Mouse (Mus musculus) midbrain, embryonic 14.5 days (tissue): ENCODE measurements around the gene Dusp21. TPM values are rescaled to one million over a fixed set of nuclear protein-coding genes. Genes with fewer than 3 reads are reported as not detected.

Experiments
- ATAC-seq: fragments of 200-750 bp; cut with Nextera tagmentation; 2 replicates; pipeline ENCODE4 v1.8.0; 2017; ENCODE audit warnings: moderate number of reproducible peaks, moderate library complexity; ENCODE audit not compliant: low FRiP score, low TSS enrichment
- DNase-seq: peaks from one replicate; pipeline ENCODE4 v3.0.0-alpha.2; 2015
- H3K27ac ChIP-seq: fragments of 300-500 bp; sonication (generic); replicated peaks from 2 replicates; pipeline ENCODE4 v1.5.1; 2014; ENCODE audit warnings: mild to moderate bottlenecking, low read depth, low read length, moderate library complexity
- H3K27me3 ChIP-seq: fragments of 300-500 bp; sonication (generic); 2 replicates; pipeline ENCODE4 v1.6.1; 2014; ENCODE audit warnings: low read length, control low read depth, mixed read lengths; ENCODE audit not compliant: control insufficient read depth, insufficient read depth
- H3K36me3 ChIP-seq: fragments of 300-500 bp; sonication (generic); 2 replicates; pipeline ENCODE4 v1.6.1; 2014; ENCODE audit warnings: low read length, control low read depth; ENCODE audit not compliant: control insufficient read depth, insufficient read depth
- H3K4me1 ChIP-seq: fragments of 300-500 bp; sonication (generic); 2 replicates; pipeline ENCODE4 v1.6.1; 2014; ENCODE audit warnings: mild to moderate bottlenecking, antibody characterized with exemption, low read length, control low read depth; ENCODE audit not compliant: control insufficient read depth, insufficient read depth
- H3K4me2 ChIP-seq: fragments of 300-500 bp; sonication (generic); 2 replicates; pipeline ENCODE4 v1.6.1; 2014; ENCODE audit warnings: mild to moderate bottlenecking, low read length, moderate library complexity
- H3K4me3 ChIP-seq: fragments of 300-500 bp; sonication (generic); replicated peaks from 2 replicates; pipeline ENCODE4 v1.5.1; 2014; ENCODE audit warnings: low read depth, low read length
- H3K9ac ChIP-seq: fragments of 300-500 bp; sonication (generic); replicated peaks from 2 replicates; pipeline ENCODE4 v1.6.1; 2014; ENCODE audit warnings: mild to moderate bottlenecking, low read length, moderate library complexity
- H3K9me3 ChIP-seq: fragments of 300-500 bp; sonication (generic); 2 replicates; pipeline ENCODE4 v1.6.1; 2016; ENCODE audit warnings: low read length, control low read depth, mixed read lengths; ENCODE audit not compliant: control insufficient read depth
- WGBS: fragments of 180-500 bp; shearing (Covaris S2); extraction: QIAGEN DNeasy Blood & Tissue Kit; methylation state at CpG from one replicate; pipeline ENCODE4 v1.1.7; 2014; 5-methylcytosine and 5-hydroxymethylcytosine counted together
- polyA plus RNA-seq: library from polyadenylated mRNA; unstranded; fragments of >200 nt; fragmentation: Nextera tagmentation; extraction: Ambion mirVana; gene quantifications from 2 replicates; pipeline ENCODE4 v1.2.1, GENCODE M21; 2014

The Dusp21 gene
- polyA plus RNA-seq: not detected in 2 replicates

DNA sequence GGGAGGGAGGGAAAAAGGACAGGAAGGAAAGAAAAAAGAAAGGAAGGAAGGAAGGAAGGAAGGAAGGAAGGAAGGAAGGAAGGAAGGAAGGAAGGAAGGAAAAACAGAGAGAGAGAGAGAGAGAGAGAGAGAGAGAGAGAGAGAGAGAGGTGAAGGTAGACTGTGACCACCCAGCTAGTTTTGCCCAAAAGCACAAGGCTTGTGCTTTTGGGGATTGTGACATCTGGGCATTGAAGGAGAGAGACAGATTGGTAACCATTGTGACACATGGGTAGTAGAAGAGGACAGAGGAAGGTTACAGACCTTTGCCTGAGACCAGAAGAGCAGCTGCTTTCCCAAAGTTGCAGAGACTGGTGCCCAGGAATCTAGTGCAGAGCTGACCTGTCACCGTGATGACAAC is at the start of gene Dusp21:
Gene Dusp21, plus strand, starts transcription at position 301 of the 400 bp plus-strand sequence.
- no peak within 1 kb of the TSS for H3K4me3 ChIP-seq
- 100% methylated on average over 1 of the region's 1 CpGs for WGBS
- ATAC-seq (no peak), DNase-seq (no peak)
- H3K4me2 ChIP-seq: no peak within 1 kb of the TSS
- H3K27me3 ChIP-seq: no peaks in the 10 kb centered on the region
- no peak within 1 kb of the TSS for H3K27ac ChIP-seq
- H3K4me1 ChIP-seq: no peaks in the 10 kb centered on the region
- H3K9ac ChIP-seq: no peak within 1 kb of the TSS
- H3K36me3 ChIP-seq: no peaks in the 10 kb centered on the region
- no peaks in the 10 kb centered on the region for H3K9me3 ChIP-seq

DNA sequence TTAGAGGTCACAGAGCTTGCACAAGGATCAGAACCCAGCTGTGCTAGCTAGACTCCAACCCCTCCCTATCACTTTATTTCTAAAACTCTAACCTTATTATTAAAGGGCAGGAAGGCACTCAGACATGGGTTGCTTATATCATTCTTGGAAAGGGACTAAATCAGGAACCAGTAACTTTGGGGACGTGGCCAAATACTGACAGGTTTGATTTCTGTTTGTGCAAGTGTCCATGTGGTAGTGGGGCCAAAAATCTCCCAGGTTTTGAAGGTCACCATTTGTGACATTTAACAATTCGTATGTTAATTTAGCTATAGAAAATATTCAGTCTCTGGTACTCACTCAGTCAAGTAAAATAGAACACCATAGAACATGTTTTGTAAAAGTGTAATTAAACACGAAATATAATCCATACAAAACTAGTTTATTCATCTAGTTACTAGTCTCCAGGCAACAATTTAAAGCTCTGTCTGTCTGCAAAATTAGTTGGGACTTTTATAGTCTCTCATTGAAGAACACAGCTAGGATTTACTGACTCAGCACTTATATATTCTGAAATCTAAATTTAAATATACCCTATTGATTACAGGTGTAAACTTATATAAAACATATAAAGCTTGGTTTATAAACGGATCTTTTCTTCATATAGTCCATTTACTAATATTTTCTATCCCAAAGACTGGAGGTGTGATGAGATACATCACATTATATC is 15.2 kb downstream of the Dusp21 start:
- Histone ChIP-seq H3K36me3 (no peaks in the 10 kb centered on the region), H3K4me3 (peak overlapping the region; percentile 74; the same call in 1 of the 2 replicates), H3K4me2 (peak overlapping the region; percentile 58), H3K9me3 (no peaks in the 10 kb centered on the region), H3K27ac (peak overlapping the region; percentile 95), H3K27me3 (no peaks in the 10 kb centered on the region), H3K4me1 (no peaks in the 10 kb centered on the region), H3K9ac (no peak overlapping the region)
- 49% methylated on average over 4 of the region's 4 CpGs for WGBS
- DNase-seq (no peak), ATAC-seq (no peak)

DNA sequence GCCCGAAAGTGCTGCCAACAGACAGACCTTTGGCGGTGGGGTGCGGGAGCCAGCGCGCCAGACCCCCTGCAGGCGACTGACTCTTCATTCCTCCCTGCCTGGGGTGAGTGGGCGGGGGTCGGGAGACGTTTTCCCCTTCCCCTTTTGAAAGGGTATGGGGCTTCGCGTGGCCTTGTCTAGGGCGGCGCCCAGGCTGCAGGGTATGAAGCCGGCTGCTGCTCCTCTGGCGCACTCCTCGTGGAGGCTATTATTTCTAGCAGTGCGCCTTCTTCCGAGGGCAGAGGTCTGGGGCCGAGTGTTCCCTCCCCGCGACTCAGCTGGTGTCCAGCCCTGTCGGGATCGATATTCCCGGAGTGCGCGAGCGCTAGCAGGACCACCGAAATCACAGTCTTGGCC is 16.1 kb downstream of the Dusp21 start:
- Histone ChIP-seq H3K4me1 (no peaks in the 10 kb centered on the region), H3K27ac (peak overlapping the region; percentile 95), H3K9ac (peak overlapping the region; percentile 76), H3K27me3 (no peaks in the 10 kb centered on the region), H3K4me2 (peak overlapping the region; percentile 58), H3K9me3 (no peaks in the 10 kb centered on the region), H3K36me3 (no peaks in the 10 kb centered on the region), H3K4me3 (peak overlapping the region; percentile 74)
- ATAC-seq: peak; percentile 77
- no peak for DNase-seq
- WGBS: 2% methylated on average over 28 of the region's 28 CpGs

DNA sequence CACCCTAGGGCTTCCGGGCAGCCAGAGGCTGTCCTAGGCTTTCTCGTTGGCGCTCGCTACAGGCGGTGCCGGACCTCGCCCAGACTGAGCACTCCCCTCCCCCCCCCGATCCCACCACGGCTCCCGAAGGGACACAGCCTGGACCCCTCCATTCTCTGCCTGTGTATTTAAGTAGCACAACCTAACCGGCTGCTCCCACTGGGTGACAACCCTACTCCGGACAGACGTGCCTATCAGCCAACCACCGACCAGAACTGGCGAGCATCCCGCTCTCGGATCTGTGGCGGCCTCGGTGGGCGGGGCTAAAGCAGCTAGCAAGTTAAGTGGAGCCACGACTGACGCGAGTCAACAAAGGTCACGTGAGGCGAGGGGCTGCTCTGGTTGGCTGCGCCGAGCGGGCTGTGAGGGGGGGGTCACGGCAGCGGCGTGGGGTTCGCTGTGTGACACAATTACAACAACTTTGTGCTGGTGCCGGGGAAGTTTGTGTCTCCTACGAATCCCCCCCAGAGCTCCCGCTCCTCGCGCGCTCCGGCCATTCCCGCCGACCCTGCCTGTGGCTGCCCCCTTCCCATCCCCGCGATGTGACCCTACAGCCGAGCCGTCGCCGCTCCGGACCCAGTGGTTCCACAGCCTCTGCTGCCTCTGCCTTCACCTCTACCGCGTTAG is 16.7 kb downstream of the Dusp21 start, which contains the start of gene Kdm6a:
Gene Kdm6a, plus strand, starts transcription at position 384 of the 666 bp plus-strand sequence.
- H3K9ac ChIP-seq: peak within 1 kb of the TSS; percentile 90
- DNase-seq: peak; percentile 99
- H3K9me3 ChIP-seq: no peaks in the 10 kb centered on the region
- under 1% methylated on average over 50 of the region's 50 CpGs for WGBS
- H3K4me2 ChIP-seq: peak within 1 kb of the TSS; percentile 64
- no peaks in the 10 kb centered on the region for H3K4me1 ChIP-seq
- H3K36me3 ChIP-seq: no peaks in the 10 kb centered on the region
- H3K27me3 ChIP-seq: no peaks in the 10 kb centered on the region
- peak within 1 kb of the TSS; percentile 97 for H3K27ac ChIP-seq
- H3K4me3 ChIP-seq: peak within 1 kb of the TSS; percentile 74
- peak; percentile 99 for ATAC-seq

- H3K4me2 ChIP-seq: peak overlapping the region; percentile 64
- no peaks in the 10 kb centered on the region for H3K4me1 ChIP-seq
- peak overlapping the region; percentile 97 for H3K27ac ChIP-seq
- no peaks in the 10 kb centered on the region for H3K27me3 ChIP-seq
- peak; percentile 26 for ATAC-seq
- no peaks in the 10 kb centered on the region for H3K36me3 ChIP-seq
- peak overlapping the region; percentile 90 for H3K9ac ChIP-seq
- DNase-seq: peak; percentile 80
- under 1% methylated on average over 91 of the region's 95 CpGs for WGBS
- peak overlapping the region; percentile 74 for H3K4me3 ChIP-seq
- H3K9me3 ChIP-seq: no peaks in the 10 kb centered on the region
Observed at GRCm38 (mm10) chrX:18162861-18163731, 17.4 kb downstream of the Dusp21 start.

GRCm38 (mm10) chrX:18163917-18164624 is 18.4 kb downstream of the Dusp21 start:
- H3K9ac ChIP-seq: peak overlapping the region; percentile 90
- no peaks in the 10 kb centered on the region for H3K9me3 ChIP-seq
- no peaks in the 10 kb centered on the region for H3K36me3 ChIP-seq
- H3K4me1 ChIP-seq: no peaks in the 10 kb centered on the region
- peak overlapping the region; percentile 74 for H3K4me3 ChIP-seq
- ATAC-seq: no peak
- H3K4me2 ChIP-seq: peak overlapping the region; percentile 64
- H3K27ac ChIP-seq: peak overlapping the region; percentile 97
- DNase-seq: peak; percentile 45
- H3K27me3 ChIP-seq: no peaks in the 10 kb centered on the region
- 0% methylated on average over 10 of the region's 10 CpGs for WGBS

DNA sequence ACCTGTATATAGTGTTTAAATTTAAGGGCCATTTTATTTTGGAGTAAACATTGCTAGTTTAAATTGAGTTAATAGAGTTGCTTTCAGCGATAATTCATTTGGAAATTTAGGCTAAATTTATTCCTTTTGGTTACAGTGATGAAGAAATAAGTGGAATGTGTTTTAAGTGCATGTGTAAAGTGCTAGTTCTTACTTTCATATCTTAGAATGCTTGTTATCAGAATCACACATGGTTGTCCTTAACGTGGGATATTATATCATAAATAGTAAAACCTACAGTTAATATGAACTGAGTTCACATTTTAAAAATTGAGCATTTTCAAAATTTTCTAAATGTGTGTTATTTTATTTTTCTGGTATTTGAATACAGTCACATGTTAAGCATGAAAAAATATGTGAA is 19.5 kb downstream of the Dusp21 start:
- 71% methylated on average over 2 of the region's 2 CpGs for WGBS
- Histone ChIP-seq H3K9me3 (no peaks in the 10 kb centered on the region), H3K27ac (no peak overlapping the region), H3K4me1 (no peaks in the 10 kb centered on the region), H3K27me3 (no peaks in the 10 kb centered on the region), H3K9ac (no peak overlapping the region), H3K4me2 (peak overlapping the region; percentile 64), H3K36me3 (no peaks in the 10 kb centered on the region), H3K4me3 (peak overlapping the region; percentile 7; the same call in 1 of the 2 replicates)
- no peak for DNase-seq
- ATAC-seq: no peak

DNA sequence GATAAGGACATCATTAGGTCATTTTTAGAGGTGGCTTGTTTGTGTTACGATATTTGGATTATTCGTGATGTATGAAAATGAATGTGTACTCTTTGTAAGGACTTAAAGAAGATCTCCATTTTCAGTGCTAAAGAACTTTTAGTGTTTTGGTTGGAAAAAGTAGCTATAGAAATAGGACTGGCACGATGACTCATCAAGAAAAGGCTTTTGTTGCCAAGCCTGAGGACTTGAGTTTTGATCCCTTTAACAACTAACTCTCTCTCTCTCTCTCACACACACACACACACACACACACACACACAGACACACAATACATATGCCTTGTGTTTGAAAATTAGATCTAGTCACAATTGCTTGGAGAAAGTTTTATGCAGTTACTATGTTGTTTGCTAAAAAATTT is 21.3 kb downstream of the Dusp21 start:
- H3K27ac ChIP-seq: no peak overlapping the region
- WGBS: 78% methylated on average over 3 of the region's 3 CpGs
- H3K36me3 ChIP-seq: no peaks in the 10 kb centered on the region

More for the DNA sequence above, 21.3 kb downstream of the Dusp21 start:
- Histone ChIP-seq H3K4me1 (no peaks in the 10 kb centered on the region), H3K27me3 (no peaks in the 10 kb centered on the region), H3K9me3 (no peaks in the 10 kb centered on the region), H3K4me2 (no peak overlapping the region), H3K9ac (no peak overlapping the region), H3K4me3 (no peak overlapping the region)
- DNase-seq: no peak
- no peak for ATAC-seq
